Mouse (Mus musculus) intestine, embryonic 16.5 days (tissue): Measurements from ENCODE around the gene Galnt7. TPM values are rescaled to one million over a fixed set of nuclear protein-coding genes. Genes with fewer than 3 reads are reported as not detected.

Source experiments
- ATAC-seq: fragments of 200-750 bp; cut with Nextera tagmentation; 2 replicates; pipeline ENCODE4 v1.8.0; 2017; ENCODE audit warnings: moderate TSS enrichment, moderate library complexity
- H3K27ac ChIP-seq: fragments of 300-500 bp; sonication (generic); 2 replicates; pipeline ENCODE4 v1.5.1; 2014; ENCODE audit warnings: mild to moderate bottlenecking, low read length
- H3K27me3 ChIP-seq: fragments of 300-500 bp; sonication (generic); replicated peaks from 2 replicates; pipeline ENCODE4 v1.6.1; 2014; ENCODE audit warnings: low read length, control low read depth, mixed read lengths; ENCODE audit not compliant: control insufficient read depth, insufficient read depth
- H3K36me3 ChIP-seq: fragments of 300-500 bp; sonication (generic); 2 replicates; pipeline ENCODE4 v1.6.1; 2014; ENCODE audit warnings: low read length, control low read depth; ENCODE audit not compliant: control insufficient read depth, insufficient read depth
- H3K4me1 ChIP-seq: fragments of 300-500 bp; sonication (generic); 2 replicates; pipeline ENCODE4 v1.6.1; 2014; ENCODE audit warnings: low read length, control low read depth, mixed read lengths; ENCODE audit not compliant: control insufficient read depth, insufficient read depth
- H3K4me2 ChIP-seq: fragments of 300-500 bp; sonication (generic); 2 replicates; pipeline ENCODE4 v1.6.1; 2014; ENCODE audit warnings: low read depth, low read length, control low read depth
- H3K4me3 ChIP-seq: fragments of 300-500 bp; sonication (generic); 2 replicates; pipeline ENCODE4 v1.5.1; 2014; ENCODE audit warnings: mild to moderate bottlenecking, low read length
- H3K9ac ChIP-seq: fragments of 300-500 bp; sonication (generic); 2 replicates; pipeline ENCODE4 v1.6.1; 2014; ENCODE audit warnings: low read depth, low read length
- H3K9me3 ChIP-seq: fragments of 300-500 bp; sonication (generic); 2 replicates; pipeline ENCODE4 v1.6.1; 2016; ENCODE audit warnings: low read length, control low read depth; ENCODE audit not compliant: control insufficient read depth
- WGBS: fragments of 180-500 bp; shearing (Covaris S2); extraction: QIAGEN DNeasy Blood & Tissue Kit; methylation state at CpG from one replicate; pipeline ENCODE4 v1.1.7; 2014; 5-methylcytosine and 5-hydroxymethylcytosine counted together
- polyA plus RNA-seq: library from polyadenylated mRNA; unstranded; fragments of >200 nt; fragmentation: Nextera tagmentation; extraction: Ambion mirVana; gene quantifications from 2 replicates; pipeline ENCODE4 v1.2.1, GENCODE M21; 2015

Gene Galnt7
- polyA plus RNA-seq, 1 experiment from 2014 or later = 33.5 TPM

GRCm38 (mm10) chr8:57592604-57593003 lies 60.2 kb downstream of the Galnt7 start:
- no peak overlapping the region for H3K4me3 ChIP-seq
- no peak overlapping the region for H3K4me2 ChIP-seq
- peaks cover 10% of the 10 kb centered on the region for H3K4me1 ChIP-seq
- 72% methylated on average over 7 of the region's 7 CpGs for WGBS
- H3K9me3 ChIP-seq = no peaks in the 10 kb centered on the region
- H3K27me3 ChIP-seq = no peaks in the 10 kb centered on the region
- no peak overlapping the region for H3K9ac ChIP-seq
- no peak overlapping the region for H3K27ac ChIP-seq
- no peaks in the 10 kb centered on the region for H3K36me3 ChIP-seq
- ATAC-seq = no peak

GRCm38 (mm10) chr8:57591681-57592080 lies 61.2 kb downstream of the Galnt7 start:
- no peak overlapping the region for H3K4me3 ChIP-seq
- peaks cover 10% of the 10 kb centered on the region for H3K4me1 ChIP-seq
- 89% methylated on average over 4 of the region's 4 CpGs for WGBS
- no peak overlapping the region for H3K27ac ChIP-seq
- H3K27me3 ChIP-seq = no peaks in the 10 kb centered on the region
- H3K36me3 ChIP-seq = no peaks in the 10 kb centered on the region
- H3K9me3 ChIP-seq = no peaks in the 10 kb centered on the region
- H3K9ac ChIP-seq = no peak overlapping the region
- no peak for ATAC-seq
- no peak overlapping the region for H3K4me2 ChIP-seq

GRCm38 (mm10) chr8:57590015-57590414 lies 62.8 kb downstream of the Galnt7 start:
- no peak overlapping the region for H3K27ac ChIP-seq
- no peaks in the 10 kb centered on the region for H3K36me3 ChIP-seq
- ATAC-seq = no peak
- H3K4me3 ChIP-seq = no peak overlapping the region
- H3K9me3 ChIP-seq = no peaks in the 10 kb centered on the region
- WGBS = 81% methylated on average over 8 of the region's 8 CpGs
- H3K4me1 ChIP-seq = peaks cover 10% of the 10 kb centered on the region
- H3K27me3 ChIP-seq = no peaks in the 10 kb centered on the region
- H3K4me2 ChIP-seq = no peak overlapping the region
- no peak overlapping the region for H3K9ac ChIP-seq

DNA sequence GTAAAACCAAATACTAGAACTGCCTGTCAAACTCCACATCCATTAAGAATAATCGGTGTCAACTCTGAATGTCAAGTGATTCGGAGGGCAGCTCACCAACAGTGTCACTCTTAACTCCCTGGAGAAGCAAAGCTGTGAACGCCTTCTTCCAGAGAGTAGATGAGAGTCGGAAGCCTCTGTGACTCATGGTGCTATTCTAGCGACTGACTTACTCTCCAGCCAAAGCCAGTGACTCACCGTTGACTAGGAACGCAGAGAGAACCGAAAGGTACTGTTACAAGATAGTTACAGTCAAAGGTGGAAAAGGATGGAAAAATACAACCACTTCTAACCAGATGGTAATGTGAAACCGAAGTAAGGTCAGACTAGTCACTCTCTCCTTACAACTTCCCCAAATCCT lies 63.7 kb downstream of the Galnt7 start:
- Histone ChIP-seq H3K4me3 (no peak overlapping the region), H3K27me3 (no peaks in the 10 kb centered on the region), H3K9me3 (no peaks in the 10 kb centered on the region), H3K36me3 (no peaks in the 10 kb centered on the region), H3K4me2 (no peak overlapping the region), H3K4me1 (peaks cover 10% of the 10 kb centered on the region), H3K9ac (no peak overlapping the region), H3K27ac (0 out of 2 replicates have a peak overlapping the region, but pooled peaks have one; percentile 15)
- WGBS = 80% methylated on average over 9 of the region's 9 CpGs
- ATAC-seq = peak; percentile 51; the same call in 1 of the 2 replicates

DNA sequence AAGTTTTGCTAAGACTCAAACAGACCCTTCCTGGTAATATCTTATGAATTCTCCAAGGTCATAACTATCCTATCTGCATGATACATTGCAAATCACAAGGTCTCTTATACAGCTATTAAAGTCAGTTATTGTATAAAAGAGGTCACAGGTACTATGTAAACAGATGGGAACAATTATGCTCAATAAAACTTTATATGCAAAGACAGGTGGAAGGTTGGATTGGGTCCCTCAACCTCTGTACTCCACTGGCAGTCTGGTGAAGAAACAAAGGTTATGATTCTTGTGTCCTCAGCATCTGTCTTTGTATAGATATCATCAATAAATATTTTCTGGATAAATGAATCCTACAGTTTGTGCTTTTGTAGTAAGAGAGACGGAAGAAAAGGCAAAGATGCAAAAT lies 64.2 kb downstream of the Galnt7 start:
- Histone ChIP-seq H3K9me3 (no peaks in the 10 kb centered on the region), H3K4me3 (no peak overlapping the region), H3K36me3 (no peaks in the 10 kb centered on the region), H3K27ac (no peak overlapping the region), H3K4me1 (peaks cover 10% of the 10 kb centered on the region), H3K4me2 (no peak overlapping the region), H3K27me3 (no peaks in the 10 kb centered on the region), H3K9ac (no peak overlapping the region)
- peak; percentile 66 for ATAC-seq
- 76% methylated on average over 1 of the region's 1 CpGs for WGBS

GRCm38 (mm10) chr8:57586667-57587066 lies 66.2 kb downstream of the Galnt7 start:
- Histone ChIP-seq H3K4me2 (no peak overlapping the region), H3K4me1 (peaks cover 10% of the 10 kb centered on the region), H3K9ac (no peak overlapping the region), H3K27ac (no peak overlapping the region), H3K27me3 (no peaks in the 10 kb centered on the region), H3K36me3 (0 out of 2 replicates have a peak, but pooled peaks cover under 1% of the 10 kb centered on the region), H3K9me3 (no peaks in the 10 kb centered on the region), H3K4me3 (no peak overlapping the region)
- ATAC-seq = no peak
- 55% methylated on average over 4 of the region's 4 CpGs for WGBS

DNA sequence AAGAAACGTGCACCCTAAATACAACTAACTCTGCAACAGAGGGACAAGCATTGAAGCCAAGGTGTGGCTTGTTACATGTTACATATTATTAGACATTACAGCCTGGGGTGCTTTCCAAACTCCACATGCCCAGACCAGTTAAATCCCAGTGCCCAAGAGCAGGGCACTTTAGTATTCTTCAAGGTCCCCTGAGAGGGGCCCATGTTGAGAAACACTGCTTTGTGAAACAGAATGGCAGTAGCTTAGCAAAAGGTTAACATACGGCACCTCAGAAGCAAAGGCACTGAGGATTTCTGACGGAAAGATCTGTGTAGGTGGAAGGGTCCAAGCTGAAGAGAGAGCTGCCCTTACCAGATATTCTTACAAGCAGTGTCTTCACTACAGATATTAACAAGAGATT lies 67.0 kb downstream of the Galnt7 start:
- Histone ChIP-seq H3K36me3 (0 out of 2 replicates have a peak, but pooled peaks cover 4% of the 10 kb centered on the region), H3K9me3 (no peaks in the 10 kb centered on the region), H3K4me3 (no peak overlapping the region), H3K9ac (no peak overlapping the region), H3K4me1 (peaks cover 10% of the 10 kb centered on the region), H3K27me3 (no peaks in the 10 kb centered on the region), H3K27ac (no peak overlapping the region), H3K4me2 (no peak overlapping the region)
- WGBS = 75% methylated on average over 3 of the region's 3 CpGs
- no peak for ATAC-seq

GRCm38 (mm10) chr8:57585128-57585442 lies 67.7 kb downstream of the Galnt7 start:
- H3K4me3 ChIP-seq = no peak overlapping the region
- H3K27ac ChIP-seq = no peak overlapping the region
- peaks cover 10% of the 10 kb centered on the region for H3K4me1 ChIP-seq
- no peak overlapping the region for H3K9ac ChIP-seq
- H3K27me3 ChIP-seq = no peaks in the 10 kb centered on the region
- 0 out of 2 replicates have a peak, but pooled peaks cover 4% of the 10 kb centered on the region for H3K36me3 ChIP-seq
- H3K9me3 ChIP-seq = no peaks in the 10 kb centered on the region
- no peak overlapping the region for H3K4me2 ChIP-seq
- no peak for ATAC-seq
- 95% methylated on average over 5 of the region's 5 CpGs for WGBS

DNA sequence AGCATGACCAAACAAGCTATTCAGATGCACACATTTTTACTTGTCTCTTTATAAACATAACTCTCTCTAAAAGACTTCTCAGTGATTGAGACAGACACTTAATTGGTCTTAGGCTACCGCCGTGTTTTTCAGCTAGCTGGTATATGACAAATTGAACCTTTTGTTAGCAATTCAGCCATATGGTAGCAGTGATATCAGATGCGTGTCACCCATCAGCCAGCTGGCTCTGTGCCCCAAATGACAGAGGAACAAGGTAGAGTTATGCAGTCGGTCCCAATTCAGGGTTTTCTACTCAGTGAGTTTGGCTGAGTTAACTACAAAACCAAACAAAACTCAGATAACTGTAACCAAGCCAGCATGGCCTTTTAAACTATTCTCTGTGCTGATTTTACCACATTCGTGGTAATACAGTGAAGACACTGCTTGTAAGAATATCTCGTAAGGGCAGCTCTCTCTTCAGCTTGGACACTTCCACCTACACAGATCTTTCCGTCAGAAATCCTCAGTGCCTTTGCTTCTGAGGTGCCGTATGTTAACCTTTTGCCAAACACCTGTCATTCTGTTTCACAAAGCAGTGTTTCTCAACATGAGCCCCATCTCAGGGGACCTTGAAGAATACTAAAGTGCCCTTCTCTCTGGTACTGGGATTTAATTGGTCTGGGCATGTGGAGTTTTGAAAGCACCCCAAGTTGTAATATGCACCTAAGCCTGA lies 68.3 kb downstream of the Galnt7 start:
- H3K9ac ChIP-seq = no peak overlapping the region
- ATAC-seq = no peak

DNA sequence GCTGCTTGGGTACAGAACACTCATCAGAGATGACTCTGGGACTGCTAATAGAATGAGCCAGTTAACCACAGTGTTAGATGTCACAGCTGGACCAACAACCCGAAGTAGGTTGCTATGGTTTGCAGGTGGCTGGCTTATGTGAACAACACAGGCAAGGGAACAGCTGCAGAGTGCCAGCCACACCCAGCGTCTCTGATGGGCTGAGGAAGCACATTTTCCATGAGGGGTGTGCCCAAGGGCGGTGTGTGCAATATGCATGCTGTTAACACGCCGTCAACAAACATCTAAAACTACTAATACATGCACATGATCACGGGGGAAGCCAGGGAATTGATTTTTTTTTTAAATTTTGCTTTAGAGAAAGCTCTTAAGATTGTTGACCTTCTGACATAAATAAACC lies 73.0 kb downstream of the Galnt7 start:
- no peak overlapping the region for H3K4me2 ChIP-seq
- H3K27me3 ChIP-seq = no peaks in the 10 kb centered on the region
- 0 out of 2 replicates have a peak, but pooled peaks cover 4% of the 10 kb centered on the region for H3K36me3 ChIP-seq
- no peak overlapping the region for H3K27ac ChIP-seq
- no peak overlapping the region for H3K9ac ChIP-seq
- no peak overlapping the region for H3K4me3 ChIP-seq
- H3K9me3 ChIP-seq = no peaks in the 10 kb centered on the region
- WGBS = 64% methylated on average over 6 of the region's 6 CpGs
- ATAC-seq = peak; percentile 68
- peaks cover 19% of the 10 kb centered on the region; the same call in 1 of the 2 replicates for H3K4me1 ChIP-seq

More for the DNA sequence above, 68.3 kb downstream of the Galnt7 start:
- Histone ChIP-seq H3K27me3 (no peaks in the 10 kb centered on the region), H3K36me3 (0 out of 2 replicates have a peak, but pooled peaks cover 4% of the 10 kb centered on the region), H3K4me1 (peaks cover 13% of the 10 kb centered on the region), H3K27ac (no peak overlapping the region), H3K4me3 (no peak overlapping the region), H3K9me3 (no peaks in the 10 kb centered on the region), H3K4me2 (no peak overlapping the region)
- 65% methylated on average over 8 of the region's 8 CpGs for WGBS
